Mouse (Mus musculus): ENCODE data around the gene Phb2. TPM values are rescaled to one million over a fixed set of nuclear protein-coding genes. Genes with fewer than 3 reads are reported as not detected.

Phb2 gene
- total RNA-seq (2012; rRNA removed): 623 and 706 TPM in 2 replicates
- 100 to 1,000 TPM; 309 to 815 TPM for polyA plus RNA-seq (2012; ENCODE audit: insufficient read depth in 1 of 2, insufficient read length in 2 of 2, low read depth in 1 of 2, low replicate concordance in 2 of 2, missing spikeins in 1 of 2)

DNA sequence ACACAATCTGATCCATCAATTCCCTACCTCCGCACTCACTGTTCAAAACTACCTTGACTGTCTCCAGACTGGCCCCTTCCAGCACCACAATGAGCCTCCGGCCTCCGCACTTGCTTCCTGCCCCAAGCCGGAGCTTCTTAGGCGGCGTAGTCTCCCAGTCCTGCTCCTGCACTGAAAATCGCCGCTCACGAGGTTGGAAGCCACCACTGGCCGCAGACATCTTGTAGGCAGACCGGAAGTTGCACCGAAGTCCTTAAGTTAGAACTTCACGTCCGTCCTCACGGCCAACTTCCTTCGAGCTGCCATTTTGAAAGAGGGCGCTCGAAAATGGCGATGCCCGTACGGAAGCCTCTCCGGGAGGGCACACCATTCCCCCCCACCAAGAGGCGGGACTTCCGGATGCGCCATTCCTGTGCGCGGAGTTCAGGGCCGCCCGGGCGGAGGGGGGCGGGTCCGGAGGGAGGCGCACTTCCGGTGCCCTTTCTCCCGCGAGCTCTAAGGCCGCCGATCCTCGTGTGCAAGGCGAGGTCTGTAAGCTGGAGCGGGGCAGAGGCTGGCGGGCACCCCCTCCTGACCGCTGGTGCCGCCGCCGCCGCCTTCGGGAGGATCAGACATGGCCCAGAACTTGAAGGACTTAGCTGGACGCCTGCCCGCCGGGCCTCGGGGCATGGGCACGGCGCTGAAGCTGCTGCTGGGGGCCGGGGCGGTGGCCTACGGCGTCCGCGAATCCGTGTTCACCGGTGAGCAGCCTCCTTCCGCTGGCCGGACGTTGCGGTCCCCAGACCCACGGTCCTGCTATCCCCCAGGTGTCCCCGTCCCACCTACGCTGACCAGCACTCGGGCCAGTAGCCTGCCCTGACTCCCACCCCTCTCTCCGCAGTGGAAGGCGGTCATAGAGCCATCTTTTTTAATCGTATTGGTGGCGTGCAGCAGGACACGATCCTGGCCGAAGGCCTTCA, at the start of gene Phb2, which contains the start of gene Emg1:
Gene Phb2, plus strand, starts transcription at position 513 of the 959 bp plus-strand sequence.
Gene Emg1, minus strand, starts transcription at position 355 of the 959 bp plus-strand sequence.
- H3K27me3 ChIP-seq (ENCODE audit: control insufficient read depth in 1 of 2, insufficient read depth in 2 of 2, low read length in 2 of 2): no peaks in the 10 kb centered on the region
- no peaks in the 10 kb centered on the region for H3K9me3 ChIP-seq (replicated peaks; ENCODE audit: insufficient read depth, low read length)
- peaks cover 70% of the 10 kb centered on the region for H3K79me2 ChIP-seq (ENCODE audit: control insufficient read depth, insufficient read depth, low read length, poor library complexity)
- H3K9ac ChIP-seq (ENCODE audit: control insufficient read depth, low read depth, low read length, poor library complexity, severe bottlenecking): peak within 1 kb of the TSS; percentile 97
- peak; percentile 99 for DNase-seq (ENCODE audit: low read depth, low spot score)
- peaks cover 9 to 26% of the 10 kb centered on the region in 2 experiments for H3K36me3 ChIP-seq (ENCODE audit: control insufficient read depth in 1 of 2, insufficient read depth in 2 of 2, low read length in 2 of 2)
- H3K4me3 ChIP-seq (ENCODE audit: control insufficient read depth in 1 of 2, insufficient read depth in 1 of 2, low read depth in 2 of 2, low read length in 2 of 2): peak within 1 kb of the TSS; percentile 93 to 100
- peak within 1 kb of the TSS; percentile 86 for H3K27ac ChIP-seq (ENCODE audit: control insufficient read depth, low read depth, low read length)
- H3K4me1 ChIP-seq (ENCODE audit: control insufficient read depth in 1 of 2, insufficient read depth in 2 of 2, low read length in 2 of 2): peaks cover 0 to 22% of the 10 kb centered on the region in 2 experiments; a peak in 3 of 4 replicates
- no peak for TF ChIP-seq TAL1 (IDR thresholded peaks at IDR 0.05; ENCODE audit: low read length)
- no peak for TF ChIP-seq CTCF (IDR thresholded peaks at IDR 0.05 in 2 of 3, conservative IDR thresholded peaks at IDR 0.05 in 1 of 3; ENCODE audit: control insufficient read depth in 1 of 3, insufficient read depth in 1 of 3, low read depth in 2 of 3, low read length in 3 of 3, poor library complexity in 1 of 3, severe bottlenecking in 1 of 3)
- TF ChIP-seq POLR2AphosphoS2 (IDR thresholded peaks at IDR 0.05; ENCODE audit: low read length): peak; percentile 82; the same call in 1 of the 2 replicates
- peak; percentile 68; the same call in 1 of the 2 replicates for TF ChIP-seq MYC (IDR thresholded peaks at IDR 0.05; ENCODE audit: low read depth, low read length)
- peak; percentile 94 for TF ChIP-seq MXI1 (IDR thresholded peaks at IDR 0.05; ENCODE audit: low read depth, low read length)
- TF ChIP-seq MAX (IDR thresholded peaks at IDR 0.05; ENCODE audit: low read length): peak; percentile 77
- peak; percentile 52; the same call in 1 of the 2 replicates for TF ChIP-seq CHD1 (IDR thresholded peaks at IDR 0.05; ENCODE audit: low read depth, low read length)
- TF ChIP-seq POLR2AphosphoS5 (IDR thresholded peaks at IDR 0.05; ENCODE audit: borderline replicate concordance, low read depth, low read length): no peak
- peak; percentile 97 for TF ChIP-seq HCFC1 (IDR thresholded peaks at IDR 0.05; ENCODE audit: low read depth, low read length)
- peak; percentile 71 for TF ChIP-seq ZMIZ1 (IDR thresholded peaks at IDR 0.05; ENCODE audit: low read depth, low read length)
- TF ChIP-seq MAFK (IDR thresholded peaks at IDR 0.05; ENCODE audit: borderline replicate concordance, low read depth, low read length): no peak
- TF ChIP-seq USF2 (IDR thresholded peaks at IDR 0.05; ENCODE audit: borderline replicate concordance in 1 of 2, insufficient read depth in 1 of 2, low read depth in 1 of 2, low read length in 2 of 2): no peak
- peak; percentile 46 for TF ChIP-seq ZC3H11A (IDR thresholded peaks at IDR 0.05; ENCODE audit: low read depth, low read length)
- peak; percentile 99 for TF ChIP-seq MAZ (IDR thresholded peaks at IDR 0.05; ENCODE audit: low read depth, low read length)
- TF ChIP-seq MYB (IDR thresholded peaks at IDR 0.05; ENCODE audit: low read depth, low read length): no peak
- peak; percentile 65 for TF ChIP-seq NRF1 (IDR thresholded peaks at IDR 0.05; ENCODE audit: insufficient read depth, low read depth, low read length, poor library complexity, severe bottlenecking)
- TF ChIP-seq TBP (IDR thresholded peaks at IDR 0.05; ENCODE audit: low read depth, low read length): peak; percentile 89
- TF ChIP-seq GABPA (IDR thresholded peaks at IDR 0.05; ENCODE audit: low read depth, low read length): no peak
- peak; percentile 70 for TF ChIP-seq NELFE (IDR thresholded peaks at IDR 0.05; ENCODE audit: low read depth, low read length)
- TF ChIP-seq E2F4 (IDR thresholded peaks at IDR 0.05; ENCODE audit: borderline replicate concordance, low read depth, low read length): no peak
- TF ChIP-seq TCF12 (IDR thresholded peaks at IDR 0.05; ENCODE audit: low read depth, low read length): peak; percentile 73
- 0 out of 4 replicates have a peak, but pooled peaks of 1 of the 2 experiments have one; percentile 28 for TF ChIP-seq EP300 (IDR thresholded peaks at IDR 0.05; ENCODE audit: low read depth in 1 of 2, low read length in 2 of 2)
- no peak for TF ChIP-seq RAD21 (IDR thresholded peaks at IDR 0.05; ENCODE audit: low read depth, low read length)
- TF ChIP-seq UBTF (IDR thresholded peaks at IDR 0.05; ENCODE audit: borderline replicate concordance, insufficient read depth, low read depth, low read length): peak; percentile 87; the same call in 1 of the 2 replicates
- TF ChIP-seq BHLHE40 (IDR thresholded peaks at IDR 0.05; ENCODE audit: borderline replicate concordance, low read depth, low read length): no peak
- peak; percentile 49 to 81 for TF ChIP-seq POLR2A (IDR thresholded peaks at IDR 0.05; ENCODE audit: control insufficient read depth in 1 of 2, insufficient read depth in 1 of 2, low read depth in 1 of 2, low read length in 2 of 2, poor library complexity in 1 of 2)
- peak; percentile 92 for TF ChIP-seq KAT2A (conservative IDR thresholded peaks at IDR 0.05; ENCODE audit: low read depth, low read length)
- no peak for TF ChIP-seq ZKSCAN1 (IDR thresholded peaks at IDR 0.05; ENCODE audit: low read depth, low read length)
- TF ChIP-seq GATA1 (IDR thresholded peaks at IDR 0.05; ENCODE audit: low read depth, low read length): no peak
- peak; percentile 67; the same call in 1 of the 2 replicates for TF ChIP-seq RCOR1 (IDR thresholded peaks at IDR 0.05; ENCODE audit: low read depth, low read length)
- TF ChIP-seq JUND (IDR thresholded peaks at IDR 0.05; ENCODE audit: low read depth, low read length): no peak
- peak; percentile 55; the same call in 1 of the 2 replicates for TF ChIP-seq ZNF384 (IDR thresholded peaks at IDR 0.05; ENCODE audit: low read depth, low read length)
- TF ChIP-seq USF1 (IDR thresholded peaks at IDR 0.05; ENCODE audit: low read depth, low read length): no peak
- no peak for TF ChIP-seq SMC3 (IDR thresholded peaks at IDR 0.05; ENCODE audit: low read depth, low read length)
